Mouse (Mus musculus): ENCODE data around the gene Serpini1.

Serpini1 gene

DNA sequence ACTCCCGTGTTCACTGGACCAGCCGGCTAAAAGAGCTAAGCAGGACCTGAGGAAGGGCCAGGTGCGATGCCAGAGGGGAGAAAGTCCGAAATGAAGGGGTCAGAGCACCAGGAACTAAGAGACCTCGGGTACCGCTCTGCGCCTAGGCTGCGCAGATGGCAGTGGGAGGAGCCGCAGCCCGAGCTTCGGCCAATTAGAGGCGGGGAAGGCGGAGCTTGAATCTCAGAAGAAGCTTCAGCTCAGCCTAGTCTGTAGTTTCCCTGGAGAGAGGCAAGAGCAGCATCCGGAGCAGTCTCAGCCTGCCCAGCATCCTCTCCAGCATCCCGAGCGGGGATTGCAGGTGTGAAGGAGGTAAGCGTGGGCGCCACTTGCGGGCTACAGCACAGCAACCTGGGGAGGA lies at the start of gene Serpini1:
Gene Serpini1 (plus strand): TSS at position 256 of the 400 bp plus-strand sequence.
- DNase-seq (ENCODE audit: extremely low spot score, low read depth, low spot score): peak; percentile 60

DNA sequence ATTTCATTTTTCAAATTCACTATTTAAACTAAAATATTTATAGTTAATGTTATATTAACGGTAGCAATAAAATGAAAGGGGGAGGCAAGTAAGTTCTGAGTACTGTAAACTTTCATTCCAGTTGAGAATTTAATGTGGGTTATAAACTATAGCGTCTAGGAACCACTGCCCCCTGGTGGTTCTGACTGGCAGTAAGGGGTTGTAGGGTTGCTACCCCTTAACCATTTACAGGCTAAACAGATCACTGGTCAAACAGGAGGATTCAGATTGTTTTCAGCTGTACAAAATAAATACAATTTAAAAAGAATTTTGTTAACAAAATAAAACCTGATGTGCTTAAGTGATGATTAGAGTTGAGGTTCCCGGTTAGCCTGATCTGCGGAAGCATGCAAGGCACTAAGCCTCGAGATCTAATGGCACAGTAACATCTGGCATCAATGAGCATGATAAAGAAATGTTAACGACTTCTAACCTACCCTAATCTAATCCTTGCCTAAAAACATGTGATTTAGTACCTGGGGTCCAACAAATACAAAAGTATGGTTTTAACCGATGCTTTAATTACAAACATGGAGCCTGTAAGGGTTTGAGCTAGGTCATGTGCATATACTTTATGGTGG lies 39.6 kb upstream of the Serpini1 start:
- DNase-seq (ENCODE audit: extremely low spot score, low read depth, low spot score): peak; percentile 20

DNA sequence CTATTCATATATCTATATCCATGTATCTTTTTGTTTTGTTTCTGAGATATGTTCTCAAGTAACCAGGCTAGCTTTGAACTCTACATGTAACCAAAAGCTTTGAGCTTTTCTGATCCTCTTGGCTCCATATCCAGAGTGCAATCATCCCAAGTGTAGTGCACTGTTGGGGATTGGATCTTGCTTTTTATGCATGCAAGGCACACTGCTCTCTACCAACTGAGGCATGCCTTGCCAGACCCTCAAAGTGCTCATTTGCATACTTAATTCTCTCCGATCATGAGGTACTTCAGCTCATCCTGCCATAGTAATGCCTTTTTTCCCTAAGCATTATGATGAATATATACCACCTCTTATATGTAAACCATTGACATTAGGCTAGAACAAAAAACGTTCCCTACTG lies 36.0 kb upstream of the Serpini1 start:
- no peak for DNase-seq (ENCODE audit: extremely low spot score, low read depth, low spot score)

DNA sequence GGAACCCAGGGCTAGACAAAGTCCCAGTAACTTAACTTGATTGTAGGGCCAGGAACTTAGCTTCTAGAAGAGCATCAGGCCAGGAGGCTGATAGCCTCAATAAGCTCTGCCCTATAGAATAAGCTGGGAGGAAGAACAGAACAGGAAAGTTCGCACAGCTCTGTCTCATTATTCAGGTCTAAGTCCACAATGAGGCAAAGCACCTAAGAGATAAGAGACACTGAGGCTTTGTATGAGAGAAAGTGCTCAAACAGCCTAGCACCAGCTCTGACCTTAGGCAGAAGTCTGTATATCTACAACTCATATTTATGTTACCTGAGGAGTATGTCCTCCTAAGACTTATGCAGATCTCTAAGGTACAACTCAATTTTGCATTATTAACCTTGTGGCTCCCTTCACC lies 34.8 kb upstream of the Serpini1 start:
- DNase-seq (ENCODE audit: extremely low spot score, low read depth, low spot score): no peak

DNA sequence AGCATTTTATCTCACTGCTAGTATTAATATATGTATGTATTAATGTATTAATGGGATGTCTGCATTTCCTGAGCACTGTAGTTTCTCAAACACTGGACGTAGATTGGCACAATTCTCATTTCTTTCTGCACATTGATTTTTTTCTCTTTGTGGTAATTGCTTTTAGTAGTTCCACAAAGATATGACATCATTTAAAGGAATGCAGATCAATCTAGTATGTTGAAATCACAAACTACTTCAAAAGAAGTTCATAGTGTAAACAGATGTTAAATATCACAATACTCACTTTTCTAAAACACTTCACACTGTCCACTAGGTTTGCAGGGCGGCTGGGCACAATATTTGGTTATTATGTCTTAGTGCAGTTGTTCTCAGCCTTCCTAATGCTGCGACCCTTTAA lies 26.3 kb upstream of the Serpini1 start:
- DNase-seq (ENCODE audit: extremely low spot score, low read depth, low spot score): no peak

DNA sequence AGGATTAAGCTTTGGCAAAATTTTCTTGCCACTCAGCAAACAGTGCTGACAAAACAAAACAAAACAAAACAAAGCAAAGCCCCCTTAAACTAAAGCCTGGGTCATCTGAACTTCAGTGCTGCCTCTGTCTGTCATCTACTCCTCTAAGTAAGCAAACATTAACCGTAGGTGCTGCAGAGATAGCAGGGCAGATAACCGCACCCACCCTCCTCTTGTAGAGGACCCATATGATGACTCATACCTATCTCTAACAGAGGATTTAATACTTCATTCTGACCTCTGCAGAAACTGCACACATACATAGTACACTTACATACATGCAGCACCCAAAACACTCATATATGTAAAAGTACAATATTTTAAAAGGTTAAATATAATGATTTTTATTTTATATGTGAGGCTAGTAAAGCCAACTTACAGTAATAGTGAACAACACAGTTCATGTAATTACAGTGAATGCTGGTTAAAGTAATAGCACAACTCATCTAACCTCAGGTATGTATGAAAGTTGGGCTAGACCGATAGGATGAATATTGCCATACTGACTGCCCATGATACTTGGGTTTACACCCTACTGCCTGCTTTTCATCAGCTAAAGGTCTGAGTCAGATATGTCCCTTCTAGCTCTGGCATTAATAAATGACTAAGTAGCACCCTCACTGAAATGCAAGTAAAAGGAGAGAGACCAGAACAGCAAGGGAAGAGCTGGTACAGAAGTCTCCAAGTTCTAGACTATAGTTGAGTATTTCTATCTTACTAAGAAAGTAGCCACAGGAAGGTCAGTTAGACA lies 23.1 kb upstream of the Serpini1 start:
- no peak for DNase-seq (ENCODE audit: extremely low spot score, low read depth, low spot score)

DNA sequence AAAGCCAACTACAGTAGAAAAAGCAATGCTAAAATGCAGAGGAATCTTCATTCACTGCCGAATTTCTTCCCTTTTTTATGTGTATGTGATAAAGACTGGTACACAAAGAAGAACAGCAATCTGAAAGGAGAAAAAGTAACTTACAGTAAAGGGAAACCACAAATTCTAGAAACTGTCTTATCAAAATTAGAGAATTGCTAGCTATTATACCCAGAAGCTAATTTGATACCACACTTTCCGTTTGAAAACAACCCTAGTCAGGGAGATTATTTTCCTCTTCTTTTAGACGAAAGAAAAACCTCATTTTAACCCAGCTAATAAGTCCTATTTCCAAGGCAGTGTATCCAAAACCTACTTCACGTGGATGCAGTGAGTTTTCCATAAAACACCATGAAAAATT lies 16.1 kb upstream of the Serpini1 start:
- DNase-seq (ENCODE audit: extremely low spot score, low read depth, low spot score): no peak

DNA sequence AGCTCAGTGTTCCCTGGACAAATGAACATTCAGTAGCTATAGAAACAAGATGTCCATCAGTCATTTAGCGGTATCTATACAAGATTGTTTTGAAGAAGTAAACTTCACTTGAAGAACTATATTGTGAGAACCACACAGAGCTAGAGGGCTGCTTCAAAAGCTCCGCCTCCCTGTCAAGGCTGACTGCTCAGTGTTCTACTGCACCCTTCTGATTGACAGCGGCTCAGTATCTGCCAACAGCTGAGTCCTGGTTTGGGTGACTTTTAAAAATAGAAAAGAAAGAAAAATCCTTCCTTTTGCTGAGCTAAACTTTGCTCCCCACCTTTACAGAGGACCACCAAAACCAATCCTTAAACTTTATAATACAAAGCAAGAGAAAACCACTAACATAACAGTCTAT lies 14.5 kb upstream of the Serpini1 start:
- no peak for DNase-seq (ENCODE audit: extremely low spot score, low read depth, low spot score)

DNA sequence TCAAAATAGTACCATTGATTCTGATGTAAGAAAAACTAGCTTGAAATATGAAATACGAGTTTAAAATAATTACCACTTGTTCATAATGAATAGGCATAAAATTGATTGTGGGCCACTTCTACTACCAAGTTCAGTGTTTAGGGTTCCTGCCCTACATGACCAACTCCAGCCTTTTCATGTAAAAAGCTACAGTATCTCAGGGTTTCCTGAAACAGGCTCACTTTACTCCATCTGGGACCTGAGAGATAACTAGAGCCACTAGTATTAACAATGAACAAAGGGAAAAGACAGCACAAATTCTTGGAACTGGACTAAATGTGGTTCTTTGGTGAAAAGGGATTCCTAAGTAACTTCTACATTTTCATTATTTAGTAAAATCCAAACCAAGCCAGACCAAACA lies 13.1 kb upstream of the Serpini1 start:
- DNase-seq (ENCODE audit: extremely low spot score, low read depth, low spot score): no peak

DNA sequence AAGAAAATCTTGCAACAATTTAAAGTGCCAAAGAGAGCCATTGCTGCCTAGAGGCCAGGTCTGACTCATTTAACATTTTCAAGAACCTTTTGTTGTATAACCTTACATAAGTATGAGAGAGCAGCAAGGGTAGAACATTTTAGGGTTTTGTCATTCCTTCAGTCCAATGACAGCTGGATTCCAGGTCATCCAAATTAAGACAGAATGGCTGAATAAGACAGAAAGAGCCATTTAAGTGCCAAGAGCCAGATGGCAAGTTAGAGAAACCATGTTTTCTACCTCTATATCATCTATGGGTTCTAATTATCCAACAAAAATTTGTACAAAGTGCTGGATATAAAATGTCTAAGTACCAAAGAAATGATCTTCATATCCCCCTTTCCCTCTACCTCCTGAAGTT lies 6.1 kb upstream of the Serpini1 start:
- DNase-seq (ENCODE audit: extremely low spot score, low read depth, low spot score): no peak

DNA sequence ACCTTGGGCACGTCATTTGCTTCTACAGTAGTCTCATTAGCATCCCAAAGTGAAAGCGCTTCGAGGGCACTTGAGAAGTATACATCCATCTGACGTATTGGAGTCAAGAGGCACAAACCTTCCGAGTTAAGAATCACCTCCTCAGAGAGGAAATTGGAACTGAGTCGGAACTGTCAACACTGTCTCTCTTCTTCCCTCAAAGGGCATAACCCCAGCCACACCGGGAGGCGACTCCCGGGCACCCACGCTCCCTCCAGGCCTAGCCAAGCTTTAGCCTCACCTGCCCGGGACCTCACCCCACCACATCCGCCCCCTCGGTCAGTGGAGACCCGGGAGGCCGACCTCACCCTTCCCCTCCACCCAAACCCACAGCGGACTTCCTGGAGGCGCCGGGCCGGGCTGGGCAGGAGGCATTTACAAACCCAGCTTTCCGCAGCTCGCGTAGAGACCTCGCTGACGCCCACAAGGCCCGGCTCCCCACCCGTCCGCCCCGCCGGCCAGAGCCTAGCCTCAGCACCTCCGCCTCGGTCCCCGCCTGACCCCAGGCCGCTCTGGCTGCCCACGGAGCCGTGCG lies 1.1 kb upstream of the Serpini1 start:
- no peak for DNase-seq (ENCODE audit: extremely low spot score, low read depth, low spot score)

DNA sequence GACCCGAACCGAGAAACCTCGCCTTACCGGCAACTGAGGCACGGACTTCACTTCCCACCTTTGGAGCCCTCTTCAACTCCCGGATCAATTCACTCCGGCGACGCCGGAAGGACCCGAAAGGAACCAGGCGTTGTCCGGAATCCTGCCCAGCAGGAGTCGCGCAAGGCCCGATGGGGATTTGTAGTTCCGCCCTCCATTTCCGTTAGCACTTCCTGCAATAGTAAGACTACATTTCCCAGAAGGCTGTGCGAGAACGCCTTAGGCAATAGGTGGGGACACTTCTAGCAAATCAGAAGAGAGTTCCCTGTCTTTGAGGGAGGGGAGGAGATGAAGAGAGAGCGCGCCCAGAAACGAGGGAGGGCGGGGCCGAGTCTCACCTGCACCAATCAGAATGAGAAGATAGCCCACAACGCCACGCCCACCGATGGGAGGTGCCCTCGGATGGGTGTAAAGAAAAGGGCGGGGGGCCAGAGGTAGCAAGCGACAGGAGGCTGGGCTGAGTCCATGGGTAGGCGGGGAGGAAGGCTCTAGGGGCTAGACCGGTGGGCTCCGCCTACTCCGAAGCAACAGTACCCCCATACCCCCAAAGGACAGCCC lies 554 bp upstream of the Serpini1 start, which contains the start of gene Pdcd10:
Gene Pdcd10 (minus strand): TSS at position 162 of the 597 bp plus-strand sequence.
- peak; percentile 100 for DNase-seq (ENCODE audit: extremely low spot score, low read depth, low spot score)

DNA sequence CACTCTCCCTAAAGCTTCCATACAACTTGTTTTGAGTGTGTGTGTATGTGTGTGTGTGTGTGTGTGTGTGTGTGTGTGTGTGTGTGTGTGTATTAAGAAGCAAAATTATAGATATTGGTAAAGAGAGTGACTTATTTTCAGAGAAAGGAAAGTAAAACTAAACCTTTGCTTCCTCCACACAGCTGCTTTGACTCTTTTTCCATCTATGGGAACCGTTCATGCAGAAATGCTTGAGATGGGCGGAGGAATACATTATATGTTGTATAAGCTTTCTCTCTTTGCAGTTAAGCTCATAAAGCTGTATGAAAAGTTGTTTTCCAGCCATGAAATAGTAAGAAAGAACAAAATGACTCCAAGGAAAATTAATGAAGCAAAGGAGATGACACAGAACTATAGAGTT lies 16.7 kb downstream of the Serpini1 start:
- no peak for DNase-seq (ENCODE audit: extremely low spot score, low read depth, low spot score)

DNA sequence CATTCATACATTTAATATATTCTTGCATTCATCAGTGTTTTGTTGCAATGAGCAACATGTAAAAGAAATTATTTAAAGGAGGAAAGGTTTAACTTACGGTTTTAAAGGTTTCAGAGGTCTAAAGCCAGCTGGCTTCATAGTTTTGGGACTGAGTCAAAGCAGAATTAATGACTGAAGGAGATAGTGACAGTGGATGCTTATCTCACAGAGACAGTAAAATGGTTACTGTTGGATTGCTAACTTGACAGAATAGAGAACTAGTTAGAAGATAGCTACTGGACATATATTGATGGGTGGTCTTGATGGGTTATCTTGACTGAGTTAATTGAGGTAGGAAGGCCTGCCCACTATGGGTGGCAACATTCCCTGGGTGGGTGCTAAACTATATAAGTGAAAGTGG lies 18.2 kb downstream of the Serpini1 start:
- no peak for DNase-seq (ENCODE audit: extremely low spot score, low read depth, low spot score)

DNA sequence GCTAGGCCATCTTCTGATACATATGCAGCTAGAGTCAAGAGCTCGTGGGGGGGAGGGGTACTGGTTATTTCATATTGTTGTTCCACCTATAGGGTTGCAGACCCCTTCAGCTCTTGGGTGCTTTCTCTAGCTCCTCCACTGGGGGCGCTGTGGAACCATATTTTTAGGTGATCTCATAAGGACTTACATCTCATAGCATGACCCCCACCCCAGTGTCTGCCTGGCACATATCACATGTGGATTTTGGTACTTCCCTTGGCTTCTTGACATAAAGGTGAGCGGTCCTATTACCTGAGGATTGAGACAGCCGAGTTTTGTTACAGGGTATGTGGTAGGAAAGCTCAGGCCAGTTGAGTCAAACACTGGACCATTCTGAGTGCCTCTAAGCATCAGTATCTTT lies 22.0 kb downstream of the Serpini1 start:
- DNase-seq (ENCODE audit: extremely low spot score, low read depth, low spot score): no peak

DNA sequence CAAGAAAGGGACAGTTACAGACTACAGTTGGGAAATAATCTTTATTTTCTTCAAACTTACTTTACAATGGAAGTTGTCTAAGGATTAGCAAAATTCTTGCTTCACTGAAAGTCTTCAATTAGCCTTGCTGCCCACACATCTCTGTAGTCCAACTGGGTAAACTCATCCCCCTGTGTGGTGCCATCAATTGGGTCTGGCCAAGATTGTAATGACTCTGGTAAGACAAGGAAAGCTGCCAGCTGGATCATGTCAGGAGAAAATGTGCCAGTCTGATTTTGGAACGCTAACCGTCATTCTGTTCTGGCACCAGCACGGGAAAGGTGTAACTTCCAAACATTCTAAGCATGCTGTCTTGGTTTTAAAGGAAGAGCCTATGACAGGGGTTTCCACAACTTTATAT lies 25.9 kb downstream of the Serpini1 start:
- DNase-seq (ENCODE audit: extremely low spot score, low read depth, low spot score): no peak

DNA sequence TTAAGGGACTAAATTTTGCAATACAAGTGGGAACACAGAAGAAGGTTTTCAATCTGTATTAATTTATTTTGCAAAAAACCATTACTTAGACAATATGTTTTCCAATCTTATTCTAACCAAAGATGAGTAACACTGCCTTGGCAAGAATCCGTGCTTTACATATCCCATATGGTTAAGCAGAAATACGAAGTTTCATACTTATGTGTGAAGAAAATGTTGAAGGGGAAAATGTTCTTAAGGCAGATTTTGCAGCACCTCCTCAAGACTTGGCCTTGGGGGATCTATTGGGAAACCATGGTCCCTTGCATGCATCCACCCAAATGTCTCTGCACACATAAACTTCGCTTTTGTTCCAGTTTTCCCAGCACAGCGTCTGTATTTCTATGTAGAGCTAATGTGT lies 27.6 kb downstream of the Serpini1 start:
- DNase-seq (ENCODE audit: extremely low spot score, low read depth, low spot score): no peak

DNA sequence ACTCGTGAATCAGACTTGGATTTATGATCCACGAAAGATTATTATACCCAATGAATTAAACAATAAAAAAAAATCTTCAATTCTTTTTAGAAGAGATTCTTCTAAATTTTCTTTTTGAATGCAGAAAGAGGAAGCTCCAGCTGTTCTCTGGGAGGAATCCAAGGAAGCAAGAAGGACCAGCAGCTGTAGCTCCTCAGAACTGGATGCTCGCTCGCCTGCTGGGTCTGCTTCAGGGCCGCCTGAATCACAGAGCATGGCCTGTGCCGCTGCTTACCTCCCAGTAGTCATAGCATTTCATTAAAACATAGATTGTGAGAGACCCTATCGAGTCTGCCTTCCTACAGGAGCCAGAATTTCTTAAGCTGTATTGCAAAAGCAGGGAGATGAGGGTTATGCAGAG lies 53.7 kb downstream of the Serpini1 start:
- no peak for DNase-seq (ENCODE audit: extremely low spot score, low read depth, low spot score)

DNA sequence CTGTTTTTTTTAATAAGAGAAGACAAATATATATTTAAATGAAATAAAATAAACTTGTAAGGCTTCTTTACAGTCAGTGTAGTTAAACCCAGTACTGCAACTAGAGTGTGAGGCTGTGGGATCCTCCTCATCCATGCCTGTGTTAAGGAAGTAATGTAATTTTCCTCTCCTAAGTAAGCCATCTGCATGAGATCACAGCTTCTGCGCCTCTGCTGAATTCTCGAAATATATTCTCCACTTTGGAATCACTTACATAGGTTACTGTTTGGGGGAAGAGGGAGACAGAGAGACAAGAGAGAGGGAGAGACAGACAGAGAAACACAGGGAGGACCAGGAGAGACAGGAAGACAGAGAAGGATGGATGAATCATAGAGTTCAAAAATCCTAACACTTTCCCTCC lies 67.3 kb downstream of the Serpini1 start:
- no peak for DNase-seq (ENCODE audit: extremely low spot score, low read depth, low spot score)

DNA sequence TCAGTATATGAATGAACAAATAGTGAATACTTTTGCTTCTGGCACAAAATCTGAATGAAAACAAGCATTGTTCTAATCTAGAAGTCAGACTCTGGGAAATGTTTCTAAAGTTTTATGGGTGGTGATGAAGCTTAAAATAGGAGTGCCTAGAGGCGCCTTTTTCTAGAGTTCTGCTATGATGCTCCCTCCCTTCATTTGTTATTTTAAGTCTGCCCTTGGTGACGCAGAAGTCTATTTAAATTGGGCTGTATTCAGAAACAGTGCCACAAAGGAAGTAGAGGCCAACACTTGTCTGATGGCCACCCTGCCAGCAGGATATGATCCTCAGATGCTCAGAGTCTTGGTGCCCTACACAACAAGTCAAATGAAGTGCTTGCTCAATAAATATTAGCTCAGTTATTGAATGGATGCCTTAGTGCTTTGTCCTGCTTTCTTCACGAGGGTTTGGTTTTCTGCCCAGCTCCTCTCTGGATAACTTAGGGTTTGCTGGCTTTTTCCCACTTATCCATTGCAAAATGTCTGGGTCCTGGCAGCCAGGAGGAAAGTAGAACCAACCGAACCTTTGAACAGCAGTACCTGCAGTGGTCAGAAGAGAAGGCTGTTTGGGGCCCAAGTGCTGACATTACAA lies 73.8 kb downstream of the Serpini1 start:
- no peak for DNase-seq (ENCODE audit: extremely low spot score, low read depth, low spot score)

DNA sequence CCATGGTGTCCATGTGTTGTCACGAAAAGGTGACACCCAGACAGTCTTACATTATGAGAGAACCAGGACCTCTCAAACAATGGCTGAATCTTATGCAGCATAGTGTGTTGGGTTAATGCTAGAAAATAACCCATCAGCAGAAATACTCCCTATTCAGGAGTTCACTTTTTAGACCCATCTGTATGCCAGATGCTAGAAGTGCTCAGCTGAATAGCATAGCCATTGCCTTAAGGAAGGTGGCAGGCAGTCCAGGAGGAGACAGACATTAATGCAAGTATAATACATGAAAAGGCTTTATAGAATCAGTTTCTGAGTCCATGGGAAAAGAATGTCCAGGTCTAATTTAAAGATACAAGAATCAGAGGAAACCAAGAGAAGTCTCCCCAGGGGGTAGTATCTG lies 75.9 kb downstream of the Serpini1 start:
- no peak for DNase-seq (ENCODE audit: extremely low spot score, low read depth, low spot score)

DNA sequence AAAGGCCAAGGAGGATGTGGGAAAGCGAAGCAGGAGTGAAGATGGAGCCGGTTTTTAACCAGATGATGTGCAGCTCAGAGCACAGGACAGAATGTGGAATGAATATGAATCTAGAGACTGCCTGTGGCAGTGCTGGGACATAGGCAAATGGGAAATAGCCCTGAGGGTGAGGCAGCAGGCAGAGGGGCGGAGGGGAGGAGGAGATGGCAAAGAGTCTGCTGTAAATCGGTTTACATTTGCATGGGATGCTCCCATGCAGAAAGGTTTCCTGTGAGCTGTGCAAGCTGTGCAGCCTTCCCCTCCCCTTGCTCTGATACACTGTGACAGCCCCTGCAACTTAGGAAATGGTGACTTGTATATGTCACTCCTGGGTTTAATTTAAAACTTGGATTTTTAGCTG lies 76.3 kb downstream of the Serpini1 start:
- DNase-seq (ENCODE audit: extremely low spot score, low read depth, low spot score): no peak
